Mouse (Mus musculus) spleen, adult 2 months (tissue): ENCODE results near the gene Unc93a. TPM values are rescaled to one million over a fixed set of nuclear protein-coding genes. Genes with fewer than 3 reads are reported as not detected.
"Not testable (repeated sequence)": the region's sequence is repeated elsewhere in the genome, so short reads cannot be mapped to it uniquely, and the experiment has no call there.

Experiments
- DNase-seq, 2 experiments: peaks; one replicate each; pipeline versions ENCODE4 v3.0.0 to v3.0.0-alpha.2; 2012 to 2021; ENCODE audit warnings: low spot score in 2 of 2, low read depth in 1 of 2
- H3K27ac ChIP-seq: fragments of 200-500 bp; 2 replicates; pipeline ENCODE4 v1.5.1; 2012; ENCODE audit warnings: low read length, inconsistent platforms; ENCODE audit not compliant: insufficient read depth
- H3K27me3 ChIP-seq: fragments of 200-500 bp; 2 replicates; pipeline ENCODE4 v1.6.1; 2012; ENCODE audit warnings: mild to moderate bottlenecking, moderate library complexity, low read length, inconsistent platforms; ENCODE audit not compliant: control insufficient read depth, insufficient read depth
- H3K36me3 ChIP-seq: fragments of 200-500 bp; 2 replicates; pipeline ENCODE4 v1.6.1; 2012; ENCODE audit warnings: mild to moderate bottlenecking, low read length, inconsistent platforms; ENCODE audit not compliant: control insufficient read depth, insufficient read depth
- H3K4me1 ChIP-seq: fragments of 200-500 bp; 2 replicates; pipeline ENCODE4 v1.6.1; 2011; ENCODE audit warnings: inconsistent platforms; ENCODE audit not compliant: control insufficient read depth, insufficient read depth, insufficient read length
- H3K4me3 ChIP-seq: fragments of 200-500 bp; 2 replicates; pipeline ENCODE4 v1.5.1; 2011; ENCODE audit warnings: mild to moderate bottlenecking, inconsistent platforms; ENCODE audit not compliant: insufficient read depth, insufficient read length; ENCODE audit errors: extremely low read depth
- WGBS: fragments of 180-500 bp; shearing (Covaris S2); methylation state at CpG from one replicate; pipeline ENCODE4 v1.1.7; 2018; 5-methylcytosine and 5-hydroxymethylcytosine counted together
- polyA plus RNA-seq: library from polyadenylated mRNA; depleted of rRNA; stranded (reverse); fragments of >200 nt; gene quantifications from 2 replicates; pipeline ENCODE4 v1.2.3, GENCODE M21; 2012

The Unc93a gene
- polyA plus RNA-seq, 1 experiment, result not detected

DNA sequence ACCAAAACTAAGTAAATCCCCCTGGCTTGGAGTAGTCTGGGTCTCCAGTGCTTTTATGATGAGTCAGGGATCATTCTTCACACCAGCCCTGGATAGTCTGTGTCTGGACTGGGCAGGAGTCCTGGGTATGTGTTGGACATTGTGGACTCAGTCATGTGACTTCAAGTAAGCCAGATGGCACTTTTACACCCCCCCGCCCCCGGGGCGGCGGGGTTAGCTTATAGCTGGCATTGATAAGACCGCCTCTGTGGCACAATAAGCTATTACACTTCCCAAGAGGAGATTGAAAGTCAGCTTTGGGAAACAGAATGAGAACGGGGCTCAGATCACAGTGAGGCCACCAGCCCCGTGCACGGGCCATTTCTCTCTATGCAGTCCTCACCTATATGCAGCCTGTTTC is 742 bp upstream of the Unc93a start:
- WGBS, result 87% methylated on average over 8 of the region's 8 CpGs
- H3K4me1 ChIP-seq, H3K4me3 ChIP-seq, H3K27ac ChIP-seq, H3K36me3 ChIP-seq, DNase-seq, H3K27me3 ChIP-seq: not testable (repeated sequence)

DNA sequence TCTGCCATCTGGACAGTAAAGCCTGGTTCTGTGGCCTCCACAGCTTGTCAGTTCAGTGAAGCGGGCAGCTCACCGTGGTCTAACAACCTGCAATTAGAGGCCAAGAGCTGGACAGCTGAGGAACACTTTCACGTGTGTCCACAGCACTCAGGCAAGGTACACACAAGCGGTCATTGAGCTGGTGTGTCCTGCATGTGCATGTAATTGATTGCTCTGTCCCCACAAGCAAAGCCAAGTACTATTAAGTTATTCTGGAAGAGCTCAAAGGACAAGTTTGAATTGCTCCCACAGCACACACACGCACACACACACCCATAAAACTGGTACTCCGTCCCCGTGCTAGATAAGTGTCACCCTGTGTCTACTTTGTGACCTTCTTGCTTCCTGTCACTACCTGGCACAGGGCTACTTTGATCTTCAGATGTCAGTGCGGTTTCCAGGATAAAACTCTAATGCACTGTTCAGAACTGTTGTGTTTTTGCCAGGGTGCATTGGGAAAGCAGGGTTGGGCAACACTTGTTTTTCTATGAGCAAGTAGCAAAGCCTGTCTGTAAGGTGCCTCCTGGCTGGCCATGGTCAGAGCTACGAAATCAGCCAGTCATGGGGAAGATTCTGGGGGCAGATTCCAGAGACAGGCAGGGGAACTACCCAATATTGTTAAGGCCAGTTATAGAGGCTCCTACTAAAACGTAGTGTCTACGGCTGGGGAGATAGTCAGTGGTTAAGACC is 1.7 kb downstream of the Unc93a start:
- not testable (repeated sequence) for H3K27me3 ChIP-seq, DNase-seq, H3K4me1 ChIP-seq, H3K36me3 ChIP-seq, H3K27ac ChIP-seq, H3K4me3 ChIP-seq
- 78% methylated on average over 8 of the region's 11 CpGs for WGBS

DNA sequence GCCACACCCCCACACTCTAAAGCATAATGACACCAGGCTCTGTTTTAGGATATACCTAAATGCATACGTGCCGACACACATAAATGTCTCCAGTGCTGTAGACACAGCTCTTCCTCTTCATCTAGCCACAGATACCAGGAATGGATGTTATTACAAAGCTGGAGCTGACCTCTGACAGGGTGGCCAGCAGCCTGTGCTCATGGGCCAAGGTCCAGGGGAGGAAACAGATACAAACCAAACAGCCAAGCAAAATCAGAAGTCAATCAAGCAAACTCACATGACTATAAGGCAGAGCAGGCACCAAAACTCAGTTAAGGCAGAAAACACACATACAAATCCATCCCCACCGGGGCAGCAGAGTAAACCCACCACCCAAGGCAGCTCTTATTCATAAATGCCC is 2.3 kb downstream of the Unc93a start:
- no CpG with 5 or more reads among the region's 3 CpGs for WGBS
- DNase-seq, H3K27ac ChIP-seq, H3K4me3 ChIP-seq, H3K36me3 ChIP-seq, H3K4me1 ChIP-seq, H3K27me3 ChIP-seq: not testable (repeated sequence)

DNA sequence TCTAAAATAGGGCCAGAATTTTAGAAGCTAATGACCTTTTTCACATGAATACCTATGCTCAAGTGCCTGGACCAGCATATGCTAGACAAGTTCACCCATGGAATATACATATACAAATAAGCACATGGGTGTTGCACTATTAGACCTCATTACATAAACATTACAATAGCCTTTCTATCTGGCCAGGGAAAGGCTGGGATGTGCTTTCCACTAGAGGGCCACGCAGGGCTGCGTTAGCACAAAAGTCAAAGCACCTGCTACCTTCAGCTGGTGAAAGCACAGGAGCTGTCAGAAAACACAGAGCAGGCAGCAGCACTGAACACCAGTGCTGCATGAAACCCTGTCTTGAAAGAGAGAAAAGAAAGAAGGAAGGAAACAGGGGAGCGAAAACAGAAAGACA is 7.4 kb downstream of the Unc93a start:
- H3K4me1 ChIP-seq, H3K27me3 ChIP-seq, H3K4me3 ChIP-seq, H3K27ac ChIP-seq, DNase-seq, H3K36me3 ChIP-seq: not testable (repeated sequence)
- WGBS, result 31% methylated on average over 2 of the region's 3 CpGs

DNA sequence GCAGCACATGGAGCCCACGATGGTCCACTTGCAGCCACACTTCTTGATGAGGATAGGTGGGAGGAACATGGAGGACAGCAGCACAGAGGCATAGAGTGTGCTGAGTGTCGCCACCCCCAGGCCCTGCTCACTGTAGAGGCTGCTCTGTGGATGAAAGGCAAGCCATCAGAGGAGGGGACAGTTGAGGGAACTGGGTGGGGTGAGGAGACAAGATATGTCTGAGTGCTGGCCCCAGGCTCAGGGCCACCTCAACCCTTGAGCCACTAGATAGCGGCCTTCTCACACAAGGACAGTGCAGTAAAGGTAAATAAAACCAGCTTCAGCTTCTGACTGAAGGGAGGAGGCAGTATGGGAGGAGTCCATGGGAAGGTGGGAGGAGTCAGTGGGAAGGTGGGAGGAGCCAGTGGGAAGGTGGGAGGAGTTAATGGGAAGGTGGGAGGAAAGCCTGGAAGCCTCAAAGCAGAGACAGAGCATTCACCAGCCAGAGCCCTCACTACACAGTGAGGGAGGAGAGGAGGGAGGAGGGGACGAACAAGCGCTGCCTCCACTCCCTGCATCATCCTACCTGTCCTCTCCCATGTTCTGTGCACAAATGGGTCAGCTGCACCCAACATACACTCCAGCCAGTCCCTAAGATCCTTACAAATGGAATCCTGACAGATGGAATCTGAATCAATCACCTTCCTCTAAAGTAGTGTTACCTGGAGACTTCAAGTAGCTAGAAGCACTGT is 8.1 kb downstream of the Unc93a start:
- not testable (repeated sequence) for H3K27ac ChIP-seq, H3K27me3 ChIP-seq, DNase-seq, H3K4me1 ChIP-seq, H3K4me3 ChIP-seq, H3K36me3 ChIP-seq
- WGBS, result 87% methylated on average over 2 of the region's 5 CpGs

DNA sequence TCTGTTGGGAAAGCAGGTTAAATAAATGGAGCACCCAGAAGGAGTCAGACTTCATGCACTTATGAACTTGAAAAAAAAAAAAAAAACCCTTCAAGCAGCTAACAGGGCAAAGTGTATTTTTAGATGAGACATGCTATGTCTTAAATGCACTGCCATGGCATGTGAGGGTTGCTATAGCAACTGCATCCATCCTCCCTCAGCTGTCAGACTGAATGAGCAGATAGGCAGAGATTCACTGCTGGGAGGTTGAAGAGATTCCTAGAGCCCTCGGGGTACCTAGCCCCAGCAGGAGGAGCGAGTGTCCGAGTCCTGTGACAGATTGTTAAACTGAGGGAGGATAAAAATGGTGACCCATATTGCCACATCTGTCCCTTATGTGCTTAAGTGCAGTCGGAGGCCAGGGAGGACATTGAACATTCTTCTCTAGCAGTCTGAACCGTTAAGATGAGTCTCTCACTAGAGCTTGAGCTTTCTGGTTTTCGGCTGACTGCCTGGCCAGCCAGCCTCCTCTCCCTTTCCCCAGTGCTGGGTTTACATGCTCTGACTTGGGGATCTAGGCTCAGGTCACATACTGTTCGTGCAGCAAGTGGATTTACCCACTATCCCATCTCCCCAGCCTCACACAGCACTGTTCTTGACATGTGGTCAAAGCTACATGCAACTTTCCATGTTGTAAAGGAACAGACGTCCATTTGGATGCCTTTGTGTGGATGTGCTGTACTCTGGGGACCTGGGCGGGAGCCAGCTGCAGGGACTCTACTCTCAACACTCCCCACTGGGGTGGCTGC is 18.9 kb downstream of the Unc93a start:
- DNase-seq, H3K36me3 ChIP-seq, H3K4me1 ChIP-seq, H3K27ac ChIP-seq, H3K4me3 ChIP-seq, H3K27me3 ChIP-seq: not testable (repeated sequence)
- 73% methylated on average over 3 of the region's 9 CpGs for WGBS

DNA sequence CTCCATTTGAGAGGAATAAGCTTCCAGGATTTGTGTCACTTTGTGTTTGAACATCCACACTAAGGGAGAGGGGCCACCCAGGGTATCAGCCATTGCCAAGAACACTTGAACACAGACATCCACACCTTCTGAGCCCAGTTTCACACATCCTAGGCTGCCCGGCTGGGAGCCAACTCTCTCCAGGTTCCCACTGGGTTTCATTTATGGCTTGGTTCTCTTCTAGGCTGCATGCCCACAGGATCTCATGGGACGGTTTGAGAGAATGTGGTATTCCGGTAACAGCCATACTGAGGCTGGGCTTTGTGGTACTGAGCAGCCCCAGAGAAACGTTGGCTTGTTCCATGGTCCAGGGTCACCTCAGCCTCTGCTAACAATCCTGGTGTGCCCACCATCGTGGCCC is 25.0 kb downstream of the Unc93a start:
- 85% methylated on average over 5 of the region's 5 CpGs for WGBS
- H3K4me1 ChIP-seq, H3K4me3 ChIP-seq, H3K36me3 ChIP-seq, H3K27me3 ChIP-seq, H3K27ac ChIP-seq, DNase-seq: not testable (repeated sequence)

DNA sequence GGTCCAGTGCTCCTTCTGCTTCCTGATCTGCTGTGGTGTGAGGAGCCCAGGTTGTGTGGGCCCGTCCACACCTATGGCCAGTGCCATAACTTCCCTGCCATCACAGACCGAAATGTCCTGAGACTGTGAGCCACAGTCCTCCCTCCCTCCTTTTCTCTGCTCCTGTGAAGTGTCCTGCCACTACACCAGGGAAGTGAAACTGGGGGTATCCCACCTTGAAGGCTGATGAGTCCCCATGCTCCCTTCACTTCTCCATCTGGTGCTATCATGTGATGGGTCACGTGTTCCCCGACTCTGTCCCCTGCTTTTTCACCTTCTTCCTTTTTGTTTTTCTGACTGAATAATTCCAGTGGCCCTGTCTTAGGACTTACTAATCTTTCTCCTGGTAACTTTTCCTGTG is 38.6 kb downstream of the Unc93a start:
- H3K4me3 ChIP-seq, DNase-seq, H3K36me3 ChIP-seq, H3K27me3 ChIP-seq, H3K4me1 ChIP-seq, H3K27ac ChIP-seq: not testable (repeated sequence)
- 72% methylated on average over 3 of the region's 4 CpGs for WGBS

DNA sequence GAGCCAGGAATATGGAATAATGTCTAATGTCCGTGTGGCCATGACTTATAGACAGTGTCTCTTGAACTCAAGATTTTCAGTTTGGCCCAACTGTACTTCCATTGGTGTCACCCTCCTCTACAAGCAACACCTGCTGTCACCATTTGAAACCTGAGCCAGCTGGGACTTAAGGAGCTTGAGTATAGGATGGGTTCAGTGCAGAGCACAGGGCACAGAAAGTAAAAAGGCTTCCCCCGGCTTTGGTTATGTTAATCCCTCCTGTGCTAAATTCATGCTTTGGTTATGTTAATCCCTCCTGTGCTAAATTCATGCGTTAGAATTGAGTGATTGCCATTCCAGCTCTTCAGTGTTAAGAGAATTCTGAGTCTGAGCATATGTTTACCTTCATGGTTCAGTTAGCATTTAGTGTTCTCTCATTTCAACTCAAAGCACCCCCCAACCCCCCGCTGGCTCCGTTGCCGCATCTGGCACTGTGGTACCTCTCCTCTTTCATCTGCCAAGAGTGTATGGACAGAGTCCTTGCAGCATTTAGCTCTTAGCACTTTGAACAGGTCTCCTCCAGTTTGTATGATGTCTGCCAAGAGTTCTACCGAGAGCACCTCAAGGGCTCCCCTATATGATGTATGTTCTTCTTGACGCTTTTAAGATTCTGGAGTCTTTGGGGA is 39.4 kb downstream of the Unc93a start:
- H3K36me3 ChIP-seq, H3K27me3 ChIP-seq, H3K27ac ChIP-seq, H3K4me1 ChIP-seq, DNase-seq, H3K4me3 ChIP-seq: not testable (repeated sequence)
- WGBS, result 67% methylated on average over 8 of the region's 8 CpGs

DNA sequence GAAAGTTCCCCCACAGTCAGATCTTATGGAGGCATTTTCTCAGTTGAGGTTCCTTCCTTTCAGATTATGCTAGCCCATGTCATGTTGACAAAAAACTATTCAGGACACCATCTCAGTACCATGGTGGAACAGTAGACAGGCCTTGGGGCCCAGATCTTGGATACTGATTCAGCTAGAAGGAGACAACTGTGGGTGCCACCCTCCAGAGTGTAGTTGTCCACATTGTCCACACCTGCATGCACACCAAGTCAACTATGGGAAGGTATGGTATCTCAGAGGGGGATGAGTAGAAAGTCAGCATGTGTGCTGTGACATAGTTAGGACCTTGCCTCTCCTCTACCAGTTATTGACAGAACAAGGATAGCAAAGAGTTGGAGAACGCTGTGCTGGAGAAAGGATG is 40.1 kb downstream of the Unc93a start:
- H3K4me1 ChIP-seq, H3K27me3 ChIP-seq, H3K36me3 ChIP-seq, H3K27ac ChIP-seq, H3K4me3 ChIP-seq, DNase-seq: not testable (repeated sequence)
- WGBS, result 80% methylated on average over 1 of the region's 1 CpGs
